Mouse (Mus musculus) erythroblast, adult 5-6 weeks (primary cell): ENCODE measurements around the gene Gm28490. TPM values are rescaled to one million over a fixed set of nuclear protein-coding genes. Genes with fewer than 3 reads are reported as not detected.
"Not testable (repeated sequence)": the region's sequence is repeated elsewhere in the genome, so short reads cannot be mapped to it uniquely, and the experiment has no call there.

Experiments
- ATAC-seq: replicated peaks from 2 replicates; pipeline ENCODE4 v1.8.0; 2016; ENCODE audit warnings: moderate number of reproducible peaks, mild to moderate bottlenecking, moderate TSS enrichment, inconsistent platforms; ENCODE audit not compliant: poor library complexity, low FRiP score, severe bottlenecking
- total RNA-seq, 2 experiments: library from RNA; stranded (forward) in 1 of 2; stranded (reverse) in 1 of 2; fragments of 150-400 nt in 1 of 2; fragments of 200-764, 138-1000 nt in 1 of 2; gene quantifications; 2 replicates each; pipeline versions ENCODE4 v1.2.3 to v1.2.4; 2015 to 2017; ENCODE audit warnings: low replicate concordance in 2 of 2

Gm28490 gene
- total RNA-seq (2015; ENCODE audit: low replicate concordance) (not detected in 2 replicates), total RNA-seq (2017; ENCODE audit: low replicate concordance) (not detected in 2 replicates)

GRCm38 (mm10) chrY:31634656-31635055 lies at the start of gene Gm28490:
TSS of gene Gm28490 (minus strand) at chrY:31634756.
- not testable (repeated sequence) for ATAC-seq
